Mouse (Mus musculus) CH12.LX (cell line): ENCODE measurements around the gene 4933417A18Rik. TPM values are rescaled to one million over a fixed set of nuclear protein-coding genes. Genes with fewer than 3 reads are reported as not detected.
"Not testable (repeated sequence)": the region's sequence is repeated elsewhere in the genome, so short reads cannot be mapped to it uniquely, and the experiment has no call there.

Experiments used
- DNase-seq: peaks from one replicate; pipeline ENCODE4 v3.0.0-alpha.2; 2013; ENCODE audit errors: extremely low read depth
- H3K27ac ChIP-seq: 2 replicates; pipeline ENCODE4 v1.5.1; 2012; ENCODE audit warnings: low read depth, mild to moderate bottlenecking, control low read depth, moderate library complexity; ENCODE audit not compliant: insufficient read depth
- H3K27me3 ChIP-seq: replicated peaks from 2 replicates; pipeline ENCODE3; 2012; ENCODE audit warnings: inconsistent platforms
- H3K36me3 ChIP-seq, 2 experiments: replicated peaks in 1 of 2; 2 replicates each; pipeline versions ENCODE3 to v1.6.1; 2012; ENCODE audit warnings: inconsistent platforms in 1 of 2, low read length in 1 of 2, mild to moderate bottlenecking in 1 of 2, mixed read lengths in 1 of 2, moderate library complexity in 1 of 2; ENCODE audit not compliant: control insufficient read depth in 1 of 2, insufficient read depth in 1 of 2
- H3K4me1 ChIP-seq, 2 experiments: 2 replicates each; pipeline ENCODE4 v1.6.1; 2012; ENCODE audit warnings: inconsistent platforms in 1 of 2, moderate library complexity in 1 of 2; ENCODE audit not compliant: insufficient read depth in 2 of 2, control insufficient read depth in 1 of 2
- H3K4me2 ChIP-seq: 2 replicates; pipeline ENCODE4 v1.6.1; 2012; ENCODE audit warnings: low read depth, mild to moderate bottlenecking, control low read depth; ENCODE audit not compliant: poor library complexity, insufficient read depth, severe bottlenecking
- H3K4me3 ChIP-seq, 3 experiments: fragments of 150-350 bp in 1 of 3; sonication (generic) in 1 of 3; replicated peaks in 1 of 3; 2 replicates each; pipeline versions ENCODE3 to v1.5.1; 2011 to 2012; ENCODE audit warnings: low read depth in 2 of 3, low read length in 2 of 3, mild to moderate bottlenecking in 2 of 3, moderate library complexity in 2 of 3, control low read depth in 1 of 3, improper control_type of control experiment in 1 of 3, inconsistent platforms in 1 of 3, mixed read lengths in 1 of 3; ENCODE audit not compliant: poor library complexity in 1 of 3
- H3K79me2 ChIP-seq: replicated peaks from 2 replicates; pipeline ENCODE4 v1.6.1; 2012; ENCODE audit warnings: mild to moderate bottlenecking, moderate library complexity; ENCODE audit not compliant: control insufficient read depth, poor library complexity, insufficient read depth, severe bottlenecking; ENCODE audit errors: extremely low read depth
- H3K9ac ChIP-seq: 2 replicates; pipeline ENCODE4 v1.6.1; 2012; ENCODE audit warnings: low read depth, mild to moderate bottlenecking, control low read depth, moderate library complexity; ENCODE audit not compliant: insufficient read depth
- H3K9me3 ChIP-seq: replicated peaks from 2 replicates; pipeline ENCODE3; 2012; ENCODE audit warnings: low read length, inconsistent platforms, mixed read lengths
- CHD1 ChIP-seq: IDR thresholded peaks from 2 replicates; pipeline ENCODE4 v1.6.1; 2012; ENCODE audit warnings: low read depth, low read length, improper control_type of control experiment, inconsistent platforms
- CHD2 ChIP-seq: IDR thresholded peaks from 2 replicates; pipeline ENCODE4 v1.6.1; 2011; ENCODE audit warnings: low read length, improper control_type of control experiment
- CTCF ChIP-seq, 2 experiments: IDR thresholded peaks in 1 of 2; conservative IDR thresholded peaks in 1 of 2; 2 replicates each; pipeline ENCODE4 v1.5.1; 2011 to 2012; ENCODE audit warnings: low read depth in 2 of 2, low read length in 2 of 2, improper control_type of control experiment in 1 of 2, inconsistent platforms in 1 of 2, mild to moderate bottlenecking in 1 of 2, moderate library complexity in 1 of 2
- ETS1 ChIP-seq: conservative IDR thresholded peaks from 2 replicates; pipeline ENCODE4 v1.6.1; 2012; ENCODE audit warnings: low read depth, mild to moderate bottlenecking, inconsistent platforms, low read length, improper control_type of control experiment, moderate library complexity
- MAX ChIP-seq: IDR thresholded peaks from 2 replicates; pipeline ENCODE4 v1.6.1; 2011; ENCODE audit warnings: low read length, improper control_type of control experiment
- POLR2A ChIP-seq: IDR thresholded peaks from 2 replicates; pipeline ENCODE4 v1.6.1; 2011; ENCODE audit warnings: low read depth, mild to moderate bottlenecking, improper control_type of control experiment, low read length
- USF1 ChIP-seq: IDR thresholded peaks from 2 replicates; pipeline ENCODE4 v1.6.1; 2014; ENCODE audit warnings: low read depth, mild to moderate bottlenecking, inconsistent platforms, low read length, improper control_type of control experiment
- ZMIZ1 ChIP-seq: IDR thresholded peaks from 2 replicates; pipeline ENCODE4 v1.6.1; 2012; ENCODE audit warnings: low read depth, mild to moderate bottlenecking, inconsistent platforms, low read length, improper control_type of control experiment
- dilution Hi-C: fragments of 300-500 bp; cut with MboI; formaldehyde crosslinking; loops from 2 replicates; pipeline ENCODE4 v1.14.3; 2020; ENCODE audit warnings: low sequenced_read_pairs; ENCODE audit not compliant: extremely low pct_unique_long_range_greater_than_20kb, extremely low pct_ligation_motif_present
- in situ Hi-C: fragments of 300-500 bp; cut with MboI; formaldehyde crosslinking; loops from 3 replicates; pipeline ENCODE4 v1.14.3; 2019; ENCODE audit warnings: low sequenced_read_pairs, low pct_ligation_motif_present, low pct_unique_long_range_greater_than_20kb, mixed read lengths
- polyA plus RNA-seq: library from polyadenylated mRNA; unstranded; fragments of >175 nt; gene quantifications from 2 replicates; pipeline ENCODE4 v1.2.1, GENCODE M21; 2012; ENCODE audit warnings: low read depth; ENCODE audit not compliant: insufficient read length
- total RNA-seq, 2 experiments: library from RNA; depleted of rRNA; stranded (reverse); fragments of 300-350 nt in 1 of 2; fragments of >200 nt in 1 of 2; gene quantifications; 2 replicates each; pipeline ENCODE4 v1.2.3; 2012 to 2014

Gene 4933417A18Rik
- total and polyA plus RNA-seq, 3 experiments: not detected

DNA sequence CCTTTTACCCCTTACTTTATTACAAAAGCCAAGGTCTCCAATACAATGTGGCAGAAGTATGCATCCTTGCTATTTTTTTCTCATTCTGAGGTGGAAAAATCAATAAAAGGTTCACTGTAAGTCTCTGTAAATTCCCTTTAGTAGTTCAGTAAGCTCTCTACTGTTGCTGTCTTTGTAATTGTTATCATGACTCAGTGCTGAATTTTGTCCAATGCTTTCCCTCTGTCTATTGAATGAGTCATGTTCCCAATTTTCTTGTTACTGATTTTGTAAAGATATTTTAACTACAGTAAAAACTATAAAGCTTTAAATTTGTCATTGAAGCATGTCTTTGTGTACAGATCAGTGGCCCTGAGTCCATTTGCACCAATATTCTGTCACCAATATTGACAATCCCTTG lies 18.2 kb downstream of the 4933417A18Rik start:
- H3K4me2 ChIP-seq: no peak overlapping the region
- TF ChIP-seq POLR2A (no peak), CTCF (conservative IDR thresholded peaks at IDR 0.05 in 1 of 2, IDR thresholded peaks at IDR 0.05 in 1 of 2; ENCODE audit: low read depth in 2 of 2, low read length in 2 of 2) (no peak), CHD2 (no peak), ETS1 (no peak), CHD1 (no peak), ZMIZ1 (no peak)
- TF ChIP-seq, all 38 proteins: peak for 0
- Histone ChIP-seq H3K36me3 (no peaks in the 10 kb centered on the region), H3K27me3 (no peaks in the 10 kb centered on the region), H3K9ac (no peak overlapping the region), H3K79me2 (no peaks in the 10 kb centered on the region), H3K27ac (no peak overlapping the region), H3K4me3 (no peak overlapping the region), H3K4me1 (no peaks in the 10 kb centered on the region), H3K9me3 (no peaks in the 10 kb centered on the region)
- dilution Hi-C loops (no loop called here), in situ Hi-C loops (no loop called here)
- no peak for DNase-seq

- H3K4me1 ChIP-seq, H3K27ac ChIP-seq, DNase-seq, H3K27me3 ChIP-seq, dilution Hi-C loops, H3K79me2 ChIP-seq, H3K9me3 ChIP-seq, H3K4me2 ChIP-seq, H3K36me3 ChIP-seq, H3K9ac ChIP-seq, in situ Hi-C loops, H3K4me3 ChIP-seq: not testable (repeated sequence)
Observed at GRCm38 (mm10) chr13:34951437-34951836, 27.2 kb downstream of the 4933417A18Rik start.

GRCm38 (mm10) chr13:34956901-34957300 lies 32.7 kb downstream of the 4933417A18Rik start:
- in situ Hi-C loops: no loop called here
- Histone ChIP-seq H3K9me3 (no peaks in the 10 kb centered on the region), H3K79me2 (no peaks in the 10 kb centered on the region), H3K27me3 (no peaks in the 10 kb centered on the region), H3K4me1 (no peaks in the 10 kb centered on the region), H3K27ac (no peak overlapping the region), H3K9ac (no peak overlapping the region), H3K36me3 (no peaks in the 10 kb centered on the region), H3K4me3 (no peak overlapping the region), H3K4me2 (no peak overlapping the region)
- no peak for DNase-seq
- TF ChIP-seq MAX: no peak
- no peak for TF ChIP-seq CHD2
- TF ChIP-seq USF1: no peak
- dilution Hi-C loops: no loop called here

DNA sequence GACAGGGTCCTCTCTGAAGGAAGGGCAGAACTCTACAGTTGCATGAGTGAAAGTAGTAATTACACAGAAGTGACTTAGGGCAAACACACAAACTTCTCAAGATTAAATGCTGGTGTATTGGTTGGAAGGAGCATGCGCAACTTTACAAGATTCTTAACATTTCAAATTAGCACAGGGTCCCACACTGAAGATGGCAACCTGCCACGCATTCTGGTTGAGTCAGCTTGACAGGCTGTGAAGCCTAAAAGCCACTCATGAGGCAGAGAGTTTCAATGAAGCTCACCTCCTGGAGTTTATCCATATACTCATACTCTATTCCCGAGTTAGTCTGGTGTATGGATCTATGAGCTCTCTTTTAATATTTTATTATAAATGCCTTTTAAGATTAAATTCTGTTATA lies 33.9 kb downstream of the 4933417A18Rik start:
- H3K79me2 ChIP-seq, H3K27me3 ChIP-seq, dilution Hi-C loops, H3K4me3 ChIP-seq, in situ Hi-C loops, H3K4me1 ChIP-seq, DNase-seq, H3K9ac ChIP-seq, H3K9me3 ChIP-seq, H3K4me2 ChIP-seq, H3K27ac ChIP-seq, H3K36me3 ChIP-seq: not testable (repeated sequence)
